Mouse (Mus musculus) cortical plate, adult 2 months (tissue): Measurements from ENCODE around the gene Sec14l3. TPM values are rescaled to one million over a fixed set of nuclear protein-coding genes. Genes with fewer than 3 reads are reported as not detected.
"Not testable (repeated sequence)": the region's sequence is repeated elsewhere in the genome, so short reads cannot be mapped to it uniquely, and the experiment has no call there.

Source experiments
- H3K27ac ChIP-seq: fragments of 200-500 bp; 2 replicates; pipeline ENCODE4 v1.5.1; 2012; ENCODE audit warnings: low read length, control low read depth, inconsistent platforms; ENCODE audit not compliant: insufficient read depth
- H3K4me1 ChIP-seq: fragments of 200-500 bp; 2 replicates; pipeline ENCODE4 v1.6.1; 2011; ENCODE audit warnings: low read length; ENCODE audit not compliant: control insufficient read depth, insufficient read depth
- H3K4me3 ChIP-seq: fragments of 200-500 bp; 2 replicates; pipeline ENCODE4 v1.5.1; 2011; ENCODE audit warnings: mild to moderate bottlenecking, low read length, control low read depth; ENCODE audit not compliant: insufficient read depth
- CTCF ChIP-seq: fragments of 200-500 bp; IDR thresholded peaks from 2 replicates; pipeline ENCODE4 v1.5.1; 2011; ENCODE audit warnings: mild to moderate bottlenecking, control low read depth, low read length; ENCODE audit not compliant: insufficient read depth; ENCODE audit errors: extremely low read depth
- POLR2A ChIP-seq: fragments of 200-500 bp; IDR thresholded peaks from 2 replicates; pipeline ENCODE4 v1.6.1; 2011; ENCODE audit warnings: mild to moderate bottlenecking, low read length, control low read depth; ENCODE audit not compliant: insufficient read depth; ENCODE audit errors: extremely low read depth
- polyA plus RNA-seq: library from polyadenylated mRNA; depleted of rRNA; stranded (reverse); fragments of >200 nt; gene quantifications from 2 replicates; pipeline ENCODE4 v1.2.3, GENCODE M21; 2012; rRNA removed

Gene Sec14l3
- polyA plus RNA-seq, result 0.44 and 0.52 TPM in 2 replicates

GRCm38 (mm10) chr11:4064627-4065122 lies at the start of gene Sec14l3:
TSS of gene Sec14l3 (plus strand) at chr11:4064841.
- TF ChIP-seq CTCF, result no peak
- H3K4me3 ChIP-seq, result no peak within 1 kb of the TSS
- peaks cover 9% of the 10 kb centered on the region for H3K4me1 ChIP-seq
- no peak within 1 kb of the TSS for H3K27ac ChIP-seq

GRCm38 (mm10) chr11:4015796-4016195 lies 48.8 kb upstream of the Sec14l3 start:
- not testable (repeated sequence) for H3K4me1 ChIP-seq, H3K4me3 ChIP-seq, H3K27ac ChIP-seq

GRCm38 (mm10) chr11:4022111-4022510 lies 42.5 kb upstream of the Sec14l3 start:
- not testable (repeated sequence) for H3K4me3 ChIP-seq, H3K4me1 ChIP-seq, H3K27ac ChIP-seq

DNA sequence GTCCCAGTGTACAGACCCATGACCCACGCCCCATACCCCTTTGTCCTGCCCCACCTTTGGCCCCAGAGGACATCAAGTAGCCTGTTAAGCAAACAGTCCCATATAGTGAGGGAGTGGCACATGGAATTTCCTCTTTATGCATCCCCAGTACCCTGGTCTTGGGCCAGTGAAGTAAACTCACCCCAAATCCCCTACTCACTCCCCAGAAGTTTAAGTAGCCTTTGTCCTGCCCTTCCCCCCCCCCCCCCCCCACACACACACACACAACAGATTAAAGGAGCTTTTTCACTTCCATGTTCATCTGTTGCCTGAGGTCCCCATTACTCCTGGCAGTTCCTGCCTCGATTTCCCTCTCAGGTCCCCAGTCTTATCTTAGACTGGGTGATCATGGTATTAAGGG lies 41.3 kb upstream of the Sec14l3 start:
- Histone ChIP-seq H3K4me3 (no peak overlapping the region), H3K4me1 (peaks cover 3% of the 10 kb centered on the region; the same call in 1 of the 2 replicates), H3K27ac (no peak overlapping the region)
- TF ChIP-seq POLR2A (no peak), CTCF (no peak)

GRCm38 (mm10) chr11:4027066-4027465 lies 37.6 kb upstream of the Sec14l3 start:
- H3K4me3 ChIP-seq, result no peak overlapping the region

GRCm38 (mm10) chr11:4027561-4028334 lies 36.9 kb upstream of the Sec14l3 start:
- TF ChIP-seq CTCF (no peak), POLR2A (no peak)

More at GRCm38 (mm10) chr11:4027066-4027465, 37.6 kb upstream of the Sec14l3 start:
- TF ChIP-seq CTCF (no peak), POLR2A (no peak)
- H3K27ac ChIP-seq, result no peak overlapping the region
- H3K4me1 ChIP-seq, result peaks cover 3% of the 10 kb centered on the region; the same call in 1 of the 2 replicates

DNA sequence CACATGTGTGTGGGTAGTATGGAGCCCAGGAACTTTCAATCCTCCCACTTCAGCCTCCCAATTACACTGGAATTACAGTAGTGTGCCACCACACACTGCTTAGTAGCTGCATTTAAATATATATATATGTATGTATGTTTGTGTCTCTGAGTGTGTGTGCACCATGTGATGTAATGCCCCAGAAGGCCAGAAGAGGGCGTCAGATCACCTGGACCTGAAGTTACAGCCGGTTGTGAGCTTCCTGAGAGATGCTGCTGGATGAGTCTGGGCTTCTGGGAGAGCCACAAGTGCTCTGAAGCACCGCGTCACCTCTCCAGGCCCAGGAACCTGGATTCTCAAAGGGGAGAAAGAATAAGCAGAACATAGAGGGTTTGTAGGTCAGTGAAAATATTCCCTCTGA lies 35.3 kb upstream of the Sec14l3 start:
- Histone ChIP-seq H3K4me1 (peaks cover 3% of the 10 kb centered on the region; the same call in 1 of the 2 replicates), H3K27ac (no peak overlapping the region), H3K4me3 (no peak overlapping the region)
- no peak for TF ChIP-seq CTCF
- no peak for TF ChIP-seq POLR2A

More at GRCm38 (mm10) chr11:4027561-4028334, 36.9 kb upstream of the Sec14l3 start:
- Histone ChIP-seq H3K4me3 (no peak overlapping the region), H3K27ac (no peak overlapping the region), H3K4me1 (peaks cover 3% of the 10 kb centered on the region; the same call in 1 of the 2 replicates)

- H3K4me1 ChIP-seq, result peaks cover 3% of the 10 kb centered on the region; the same call in 1 of the 2 replicates
- H3K4me3 ChIP-seq, result no peak within 1 kb of the TSS
- TF ChIP-seq POLR2A (no peak), CTCF (no peak)
- H3K27ac ChIP-seq, result no peak within 1 kb of the TSS
Measured at GRCm38 (mm10) chr11:4031126-4031941, 33.3 kb upstream of the Sec14l3 start, which contains the start of gene Sec14l4. TSS of gene Sec14l4 (plus strand) at chr11:4031462.

- peaks cover 3% of the 10 kb centered on the region; the same call in 1 of the 2 replicates for H3K4me1 ChIP-seq
- H3K27ac ChIP-seq, result no peak overlapping the region
- TF ChIP-seq POLR2A (no peak), CTCF (no peak)
- H3K4me3 ChIP-seq, result no peak overlapping the region
Measured at GRCm38 (mm10) chr11:4031961-4032360, 32.7 kb upstream of the Sec14l3 start.

DNA sequence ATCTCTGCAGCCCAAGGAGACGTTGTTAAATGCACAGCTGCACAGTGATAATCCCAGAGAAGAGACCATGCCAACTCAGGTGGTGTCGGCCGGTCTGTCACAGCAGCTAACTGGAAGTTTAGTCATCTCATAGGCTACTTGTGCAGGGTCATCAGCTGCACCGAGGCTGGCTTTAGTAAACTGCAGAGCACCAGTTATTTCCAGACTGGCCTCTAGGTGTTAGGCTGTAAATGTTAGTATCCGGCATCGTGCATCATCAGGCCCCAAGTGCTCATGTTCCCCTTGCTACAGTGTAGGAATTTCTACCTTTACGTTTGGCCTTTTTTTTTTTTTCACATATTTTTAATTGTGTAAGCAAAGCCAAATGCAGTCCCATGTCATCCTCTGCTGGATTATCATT lies 31.2 kb upstream of the Sec14l3 start:
- TF ChIP-seq CTCF, result no peak
- TF ChIP-seq POLR2A, result no peak
- H3K27ac ChIP-seq, result no peak overlapping the region
- H3K4me1 ChIP-seq, result no peaks in the 10 kb centered on the region
- no peak overlapping the region for H3K4me3 ChIP-seq
